Mouse (Mus musculus): Measurements from ENCODE around the gene Ascc2. TPM values are rescaled to one million over a fixed set of nuclear protein-coding genes. Genes with fewer than 3 reads are reported as not detected.

Gene Ascc2
- polyA plus RNA-seq, 1 experiment from 2014 or later: 30.5 TPM

DNA sequence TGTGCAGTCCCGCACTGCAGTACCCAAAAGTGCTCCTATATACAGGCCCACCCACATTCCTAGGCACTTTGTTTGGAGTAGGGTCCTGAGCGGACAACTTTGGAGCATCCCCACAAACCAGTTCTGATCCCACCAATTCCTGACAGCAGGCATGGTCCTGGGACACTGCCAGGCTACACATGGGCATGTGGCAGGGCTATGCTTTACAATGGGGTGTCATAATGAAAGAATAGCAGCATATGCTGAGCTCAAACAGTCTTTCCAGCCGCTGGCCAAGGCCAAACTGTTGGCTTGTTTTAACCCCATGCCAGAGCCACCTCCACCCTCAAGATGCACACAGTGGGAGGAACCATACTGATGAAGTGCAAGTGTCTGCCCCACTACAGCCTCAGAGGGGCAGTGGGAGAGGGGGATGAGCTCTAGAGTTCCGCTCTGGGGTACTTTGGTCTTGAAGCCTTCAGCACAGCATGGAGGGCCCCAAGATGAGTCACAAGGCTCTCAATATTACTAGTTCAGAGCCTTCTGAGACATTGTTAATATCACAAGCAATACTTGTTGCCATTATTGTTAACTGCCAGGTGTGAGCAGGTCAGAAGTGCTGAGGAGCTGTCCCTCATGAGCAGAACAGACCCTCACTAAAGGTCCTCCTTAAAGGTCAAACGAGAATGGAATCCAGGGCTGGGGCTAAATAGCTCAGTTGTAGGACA is 79.1 kb downstream of the Ascc2 start:
- H3K27ac ChIP-seq (ENCODE audit: low read depth, low read length): no peak overlapping the region

DNA sequence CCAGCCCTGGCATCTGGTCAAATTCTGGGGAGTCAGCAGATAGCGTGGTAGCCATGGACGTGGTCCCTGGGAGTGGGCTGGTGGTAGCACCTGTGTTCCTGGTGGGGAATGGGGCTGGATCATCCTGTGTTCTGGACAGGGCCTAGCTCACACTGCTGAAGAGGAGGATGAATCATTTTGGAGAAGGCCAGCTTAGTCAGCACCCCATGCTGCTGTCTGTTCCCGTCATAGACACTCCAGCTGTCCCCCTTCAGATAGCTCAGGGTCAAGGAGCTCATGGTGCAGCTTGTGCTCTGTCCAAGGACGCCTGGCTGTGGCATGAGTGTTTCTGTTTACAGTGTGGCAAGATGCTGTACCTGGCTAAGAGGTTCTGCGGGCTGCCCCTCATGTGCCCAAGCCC is 81.0 kb downstream of the Ascc2 start:
- DNase-seq (ENCODE audit: low spot score, missing footprints): no peak
- WGBS: 84% methylated on average over 5 of the region's 5 CpGs
- H3K27ac ChIP-seq (ENCODE audit: low read depth, low read length): no peak overlapping the region

More for the DNA sequence above, 79.1 kb downstream of the Ascc2 start:
- DNase-seq (ENCODE audit: low spot score, missing footprints): no peak
- no peak overlapping the region for H3K4me2 ChIP-seq
- WGBS: 93% methylated on average over 5 of the region's 5 CpGs
- H3K4me3 ChIP-seq (ENCODE audit: low read depth, low read length): no peak overlapping the region
- no peaks in the 10 kb centered on the region for H3K9me3 ChIP-seq (ENCODE audit: control insufficient read depth, low read length)
- H3K27me3 ChIP-seq (ENCODE audit: control insufficient read depth, insufficient read depth, low read length): no peaks in the 10 kb centered on the region
- H3K36me3 ChIP-seq (ENCODE audit: control insufficient read depth, insufficient read depth, low read length): no peaks in the 10 kb centered on the region
- ATAC-seq (ENCODE audit: low FRiP score): no peak
- no peaks in the 10 kb centered on the region for H3K4me1 ChIP-seq (ENCODE audit: control insufficient read depth, insufficient read depth, low read length)
- H3K9ac ChIP-seq (ENCODE audit: low read length): no peak overlapping the region

DNA sequence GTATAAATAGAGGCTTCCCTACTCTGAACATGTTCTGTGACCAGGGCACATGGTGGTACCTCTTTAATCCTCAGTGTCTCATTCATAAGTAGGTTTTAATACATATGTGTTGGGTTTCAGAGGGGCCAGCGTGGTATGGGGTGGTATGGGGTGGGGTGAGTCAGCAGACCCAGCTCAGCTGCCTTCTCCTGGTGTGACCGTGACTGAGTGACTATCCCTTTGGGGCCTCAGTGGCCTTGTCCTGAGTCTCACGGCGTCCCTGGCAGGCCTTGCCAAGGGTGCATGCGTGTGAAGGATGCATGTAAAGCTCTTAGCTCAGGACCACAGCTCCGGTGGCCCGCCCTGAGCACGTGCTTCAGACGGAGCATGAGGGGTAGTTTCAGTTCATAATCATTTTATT is 82.4 kb downstream of the Ascc2 start:
- Histone ChIP-seq H3K4me3 (ENCODE audit: low read depth, low read length) (no peak overlapping the region), H3K9ac (ENCODE audit: low read length) (no peak overlapping the region), H3K4me2 (no peak overlapping the region), H3K27me3 (ENCODE audit: control insufficient read depth, insufficient read depth, low read length) (no peaks in the 10 kb centered on the region), H3K36me3 (ENCODE audit: control insufficient read depth, insufficient read depth, low read length) (peaks cover 2% of the 10 kb centered on the region; the same call in 1 of the 2 replicates), H3K9me3 (ENCODE audit: control insufficient read depth, low read length) (no peaks in the 10 kb centered on the region), H3K27ac (ENCODE audit: low read depth, low read length) (no peak overlapping the region), H3K4me1 (ENCODE audit: control insufficient read depth, insufficient read depth, low read length) (no peaks in the 10 kb centered on the region)
- no peak for ATAC-seq (ENCODE audit: low FRiP score)
- 92% methylated on average over 9 of the region's 9 CpGs for WGBS
- no peak for DNase-seq (ENCODE audit: low spot score, missing footprints)

More for the DNA sequence above, 81.0 kb downstream of the Ascc2 start:
- H3K4me3 ChIP-seq (ENCODE audit: low read depth, low read length): no peak overlapping the region
- ATAC-seq (ENCODE audit: low FRiP score): no peak
- H3K9me3 ChIP-seq (ENCODE audit: control insufficient read depth, low read length): no peaks in the 10 kb centered on the region
- no peaks in the 10 kb centered on the region for H3K27me3 ChIP-seq (ENCODE audit: control insufficient read depth, insufficient read depth, low read length)
- no peaks in the 10 kb centered on the region for H3K4me1 ChIP-seq (ENCODE audit: control insufficient read depth, insufficient read depth, low read length)
- no peak overlapping the region for H3K4me2 ChIP-seq
- H3K36me3 ChIP-seq (ENCODE audit: control insufficient read depth, insufficient read depth, low read length): no peaks in the 10 kb centered on the region
- no peak overlapping the region for H3K9ac ChIP-seq (ENCODE audit: low read length)

DNA sequence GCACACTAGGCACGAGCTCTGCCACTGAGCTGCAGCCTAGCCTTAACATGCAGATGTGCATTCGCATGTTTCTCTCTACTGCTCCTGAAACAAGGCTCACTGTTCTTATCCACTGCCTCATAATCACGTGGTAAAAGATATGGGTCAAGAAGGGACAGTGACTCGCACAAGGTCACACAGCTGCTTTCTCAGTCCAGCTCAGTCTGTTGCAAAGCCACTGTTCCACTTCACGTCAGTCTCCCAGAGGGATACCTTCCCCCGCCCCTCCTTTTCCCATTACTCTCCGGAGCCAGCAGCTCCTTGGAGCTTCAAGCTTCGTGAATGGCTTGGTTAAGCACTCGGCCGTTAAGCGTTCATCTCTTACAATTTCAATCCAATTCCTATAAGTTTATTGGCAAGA is 82.8 kb downstream of the Ascc2 start:
- ATAC-seq (ENCODE audit: low FRiP score): no peak
- Histone ChIP-seq H3K4me1 (ENCODE audit: control insufficient read depth, insufficient read depth, low read length) (no peaks in the 10 kb centered on the region), H3K4me3 (ENCODE audit: low read depth, low read length) (no peak overlapping the region), H3K9me3 (ENCODE audit: control insufficient read depth, low read length) (no peaks in the 10 kb centered on the region), H3K9ac (ENCODE audit: low read length) (no peak overlapping the region), H3K4me2 (no peak overlapping the region), H3K27ac (ENCODE audit: low read depth, low read length) (no peak overlapping the region), H3K27me3 (ENCODE audit: control insufficient read depth, insufficient read depth, low read length) (no peaks in the 10 kb centered on the region), H3K36me3 (ENCODE audit: control insufficient read depth, insufficient read depth, low read length) (peaks cover 2% of the 10 kb centered on the region; the same call in 1 of the 2 replicates)
- no peak for DNase-seq (ENCODE audit: low spot score, missing footprints)
- WGBS: 62% methylated on average over 11 of the region's 11 CpGs

DNA sequence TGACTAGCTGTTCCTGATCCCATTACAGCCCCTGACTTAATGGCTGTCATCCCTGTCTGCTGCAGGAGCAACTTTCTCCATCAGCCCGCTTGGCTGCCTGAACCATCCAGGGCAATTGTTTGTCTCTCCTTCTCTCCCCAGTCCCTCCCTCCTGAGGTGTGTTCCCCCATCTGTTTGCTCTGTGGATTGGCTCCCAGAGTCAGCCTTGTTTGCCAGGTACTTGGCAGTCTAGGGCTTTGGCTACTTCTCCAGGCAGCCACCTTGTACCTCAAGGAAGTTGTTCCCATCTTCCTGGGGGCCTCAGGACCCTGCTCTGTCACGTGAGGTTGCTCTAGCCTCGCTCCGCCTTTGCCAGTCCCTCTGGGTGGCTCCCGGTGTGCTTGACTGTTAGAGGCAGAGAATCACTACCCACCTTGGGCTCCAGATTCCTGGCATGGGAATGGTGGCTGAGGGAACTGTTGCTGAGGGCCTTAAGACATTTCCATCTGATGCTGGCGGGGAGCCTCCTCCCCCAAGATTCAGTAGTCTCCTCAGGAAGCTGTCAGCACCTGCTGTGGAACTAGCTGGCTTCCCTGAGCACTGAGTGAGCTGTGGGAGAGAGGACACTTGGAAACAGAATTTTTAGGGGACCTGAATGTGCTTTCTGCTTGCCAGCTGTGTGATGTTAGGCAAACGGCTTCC is 83.5 kb downstream of the Ascc2 start:
- H3K4me2 ChIP-seq: no peak overlapping the region
- DNase-seq (ENCODE audit: low spot score, missing footprints) (no peak), ATAC-seq (ENCODE audit: low FRiP score) (no peak)
- H3K27me3 ChIP-seq (ENCODE audit: control insufficient read depth, insufficient read depth, low read length): no peaks in the 10 kb centered on the region
- H3K4me3 ChIP-seq (ENCODE audit: low read depth, low read length): no peak overlapping the region
- H3K4me1 ChIP-seq (ENCODE audit: control insufficient read depth, insufficient read depth, low read length): no peaks in the 10 kb centered on the region
- H3K9ac ChIP-seq (ENCODE audit: low read length): no peak overlapping the region
- H3K36me3 ChIP-seq (ENCODE audit: control insufficient read depth, insufficient read depth, low read length): peaks cover 5% of the 10 kb centered on the region; the same call in 1 of the 2 replicates
- H3K27ac ChIP-seq (ENCODE audit: low read depth, low read length): no peak overlapping the region
- no peaks in the 10 kb centered on the region for H3K9me3 ChIP-seq (ENCODE audit: control insufficient read depth, low read length)
- WGBS: 56% methylated on average over 7 of the region's 7 CpGs

DNA sequence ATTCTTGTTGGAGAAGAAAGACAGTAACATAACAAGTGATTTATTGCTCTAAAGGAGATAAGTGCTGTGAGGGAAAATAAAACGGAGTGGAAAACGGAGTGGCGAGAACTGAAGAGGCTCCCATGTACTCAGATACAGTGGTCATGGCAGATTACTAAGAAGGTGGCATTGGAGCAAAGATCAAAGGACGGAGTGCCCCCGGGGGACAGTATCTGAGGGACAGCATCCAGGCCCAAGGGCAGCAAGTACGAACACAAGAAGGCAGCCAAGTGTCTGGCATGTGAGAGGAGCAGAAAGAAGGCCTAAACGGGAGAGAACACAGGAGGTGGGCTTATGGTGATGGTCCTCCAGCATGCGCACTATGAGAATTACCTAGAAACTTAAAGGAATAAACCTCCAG is 84.2 kb downstream of the Ascc2 start:
- Histone ChIP-seq H3K27me3 (ENCODE audit: control insufficient read depth, insufficient read depth, low read length) (no peaks in the 10 kb centered on the region), H3K9ac (ENCODE audit: low read length) (no peak overlapping the region), H3K9me3 (ENCODE audit: control insufficient read depth, low read length) (no peaks in the 10 kb centered on the region), H3K4me2 (no peak overlapping the region), H3K27ac (ENCODE audit: low read depth, low read length) (no peak overlapping the region), H3K4me3 (ENCODE audit: low read depth, low read length) (no peak overlapping the region), H3K36me3 (ENCODE audit: control insufficient read depth, insufficient read depth, low read length) (peaks cover 5% of the 10 kb centered on the region; the same call in 1 of the 2 replicates), H3K4me1 (ENCODE audit: control insufficient read depth, insufficient read depth, low read length) (no peaks in the 10 kb centered on the region)
- whole genome bisulfite sequencing: 92% methylated on average over 8 of the region's 8 CpGs
- ATAC-seq (ENCODE audit: low FRiP score) (no peak), DNase-seq (ENCODE audit: low spot score, missing footprints) (no peak)

DNA sequence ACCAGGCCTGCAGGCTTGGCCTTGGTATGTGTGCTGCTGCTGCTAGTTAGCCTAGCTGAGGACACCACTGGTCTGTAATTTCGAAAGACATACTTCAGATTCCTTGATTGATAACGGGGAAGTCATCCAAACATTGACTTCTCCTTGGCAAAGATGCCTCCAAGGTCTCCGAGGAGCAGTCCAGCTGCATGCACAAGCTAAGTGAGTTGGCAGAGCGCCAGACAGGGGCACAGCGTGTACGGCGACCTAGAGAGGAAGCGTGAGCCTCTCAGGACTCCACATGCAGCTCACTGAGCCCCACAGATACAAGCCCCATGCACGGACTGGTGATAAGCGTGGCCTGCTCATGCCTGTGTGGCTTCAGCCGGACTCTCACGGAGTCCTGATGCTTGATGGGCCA is 92.1 kb downstream of the Ascc2 start:
- DNase-seq (ENCODE audit: low spot score, missing footprints) (no peak), ATAC-seq (ENCODE audit: low FRiP score) (no peak)
- no peak overlapping the region for H3K4me3 ChIP-seq (ENCODE audit: low read depth, low read length)
- no peak overlapping the region for H3K4me2 ChIP-seq
- H3K36me3 ChIP-seq (ENCODE audit: control insufficient read depth, insufficient read depth, low read length): peaks cover 3% of the 10 kb centered on the region; the same call in 1 of the 2 replicates
- no peak overlapping the region for H3K27ac ChIP-seq (ENCODE audit: low read depth, low read length)
- no peaks in the 10 kb centered on the region for H3K9me3 ChIP-seq (ENCODE audit: control insufficient read depth, low read length)
- no peaks in the 10 kb centered on the region; the same call in 1 of the 2 replicates for H3K4me1 ChIP-seq (ENCODE audit: control insufficient read depth, insufficient read depth, low read length)
- no peak overlapping the region for H3K9ac ChIP-seq (ENCODE audit: low read length)
- 86% methylated on average over 12 of the region's 12 CpGs for WGBS
- no peaks in the 10 kb centered on the region for H3K27me3 ChIP-seq (ENCODE audit: control insufficient read depth, insufficient read depth, low read length)

DNA sequence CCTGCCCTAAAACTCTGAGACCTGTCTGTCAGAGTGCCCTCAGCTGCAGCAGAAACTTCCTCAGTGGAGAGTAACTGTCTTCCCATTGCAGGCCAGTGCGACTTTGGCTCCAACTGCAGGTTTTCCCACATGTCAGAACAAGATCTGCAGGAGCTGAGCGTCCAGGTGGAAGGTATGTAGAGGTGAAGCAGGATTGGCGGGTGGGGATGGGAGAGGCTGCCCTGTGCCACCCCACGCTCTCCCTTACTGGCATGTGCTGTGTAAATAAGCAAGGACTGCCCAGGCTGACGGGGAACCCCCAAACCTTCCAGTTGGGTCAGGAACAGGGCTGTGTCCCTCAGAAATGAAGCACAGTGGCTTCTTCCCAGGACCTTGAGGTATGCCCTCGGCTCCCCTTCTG is 92.5 kb downstream of the Ascc2 start:
- Histone ChIP-seq H3K36me3 (ENCODE audit: control insufficient read depth, insufficient read depth, low read length) (peaks cover 3% of the 10 kb centered on the region; the same call in 1 of the 2 replicates), H3K4me2 (no peak overlapping the region), H3K4me3 (ENCODE audit: low read depth, low read length) (no peak overlapping the region), H3K4me1 (ENCODE audit: control insufficient read depth, insufficient read depth, low read length) (peaks cover 3% of the 10 kb centered on the region), H3K9me3 (ENCODE audit: control insufficient read depth, low read length) (no peaks in the 10 kb centered on the region), H3K9ac (ENCODE audit: low read length) (no peak overlapping the region), H3K27ac (ENCODE audit: low read depth, low read length) (no peak overlapping the region), H3K27me3 (ENCODE audit: control insufficient read depth, insufficient read depth, low read length) (no peaks in the 10 kb centered on the region)
- DNase-seq (ENCODE audit: low spot score, missing footprints) (no peak), ATAC-seq (ENCODE audit: low FRiP score) (no peak)
- 81% methylated on average over 6 of the region's 6 CpGs for WGBS

DNA sequence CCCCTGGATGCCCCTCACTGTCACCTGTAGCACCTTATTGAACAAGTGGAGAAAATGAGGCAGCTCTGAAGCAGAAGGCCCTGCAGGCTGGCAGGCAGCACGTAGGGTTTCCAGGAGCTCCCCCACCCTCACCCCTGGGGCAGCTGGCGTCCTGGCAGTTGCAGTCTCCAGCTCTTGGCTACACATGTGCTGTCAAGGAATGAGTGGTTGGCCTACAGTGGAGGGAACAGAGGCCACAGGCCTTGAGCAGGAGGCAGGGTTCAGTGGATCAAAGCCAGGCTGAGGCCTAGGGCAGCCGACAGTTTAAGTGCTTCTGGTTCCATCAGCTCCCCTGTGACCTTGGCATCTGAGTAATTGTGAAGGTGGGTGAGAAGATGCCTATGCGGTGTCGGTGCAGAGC is 93.4 kb downstream of the Ascc2 start:
- Histone ChIP-seq H3K27ac (ENCODE audit: low read depth, low read length) (no peak overlapping the region), H3K4me3 (ENCODE audit: low read depth, low read length) (no peak overlapping the region), H3K4me2 (no peak overlapping the region), H3K36me3 (ENCODE audit: control insufficient read depth, insufficient read depth, low read length) (no peaks in the 10 kb centered on the region), H3K27me3 (ENCODE audit: control insufficient read depth, insufficient read depth, low read length) (no peaks in the 10 kb centered on the region), H3K4me1 (ENCODE audit: control insufficient read depth, insufficient read depth, low read length) (peaks cover 9% of the 10 kb centered on the region), H3K9ac (ENCODE audit: low read length) (no peak overlapping the region), H3K9me3 (ENCODE audit: control insufficient read depth, low read length) (no peaks in the 10 kb centered on the region)
- WGBS: 86% methylated on average over 5 of the region's 5 CpGs
- ATAC-seq (ENCODE audit: low FRiP score) (no peak), DNase-seq (ENCODE audit: low spot score, missing footprints) (no peak)
